Mouse (Mus musculus) kidney, adult 11 months (tissue): ENCODE measurements around the gene Shisal1.
A peak's percentile ranks its signal among the peaks of the same experiment; 100 is the strongest.

ENCODE experiments used
- DNase-seq: peaks from one replicate; pipeline ENCODE4 v3.0.0; 2022

Shisal1 gene

GRCm38 (mm10) chr15:84366574-84366989, 80.3 kb downstream of the Shisal1 start:
- DNase-seq, result no peak

GRCm38 (mm10) chr15:84365675-84366381, 81.1 kb downstream of the Shisal1 start:
- no peak for DNase-seq

- no peak for DNase-seq
Observed at GRCm38 (mm10) chr15:84364746-84365145, 82.2 kb downstream of the Shisal1 start.

- no peak for DNase-seq
Observed at GRCm38 (mm10) chr15:84355081-84355480, 91.8 kb downstream of the Shisal1 start.

GRCm38 (mm10) chr15:84351915-84352844, 94.7 kb downstream of the Shisal1 start:
- no peak for DNase-seq

- no peak for DNase-seq
Observed at GRCm38 (mm10) chr15:84351342-84351741, 95.6 kb downstream of the Shisal1 start.

- DNase-seq, result no peak
Observed at GRCm38 (mm10) chr15:84349915-84350738, 96.8 kb downstream of the Shisal1 start.

GRCm38 (mm10) chr15:84348769-84349168, 98.1 kb downstream of the Shisal1 start:
- no peak for DNase-seq

GRCm38 (mm10) chr15:84340926-84341325, 106.0 kb downstream of the Shisal1 start:
- DNase-seq, result no peak

GRCm38 (mm10) chr15:84337599-84337998, 109.3 kb downstream of the Shisal1 start:
- no peak for DNase-seq

- DNase-seq, result no peak
Observed at GRCm38 (mm10) chr15:84336281-84336817, 110.5 kb downstream of the Shisal1 start.

GRCm38 (mm10) chr15:84331066-84331612, 115.8 kb downstream of the Shisal1 start:
- no peak for DNase-seq

GRCm38 (mm10) chr15:84329940-84330339, 117.0 kb downstream of the Shisal1 start:
- DNase-seq, result peak; percentile 46
